Mouse (Mus musculus) gastrocnemius, adult 2 months (tissue): ENCODE results near the gene Bpifa1. TPM values are rescaled to one million over a fixed set of nuclear protein-coding genes. Genes with fewer than 3 reads are reported as not detected.
A peak's percentile ranks its signal among the peaks of the same experiment; 100 is the strongest.

ENCODE experiments used
- DNase-seq: peaks from one replicate; pipeline ENCODE4 v3.0.0; 2022
- H3K27ac ChIP-seq: fragments of 200-600 bp; 2 replicates; pipeline ENCODE4 v1.8.1; 2022; ENCODE audit warnings: mild to moderate bottlenecking
- H3K4me3 ChIP-seq: fragments of 200-600 bp; 2 replicates; pipeline ENCODE4 v1.8.1; 2022; ENCODE audit warnings: mild to moderate bottlenecking, moderate library complexity
- CTCF ChIP-seq: fragments of 200-600 bp; IDR thresholded peaks from 2 replicates; pipeline ENCODE4 v1.8.1; 2022; ENCODE audit warnings: antibody characterized with exemption, mild to moderate bottlenecking, moderate library complexity
- intact Hi-C: fragments of 180-260 bp; cut with DNase I; formaldehyde crosslinking; loops from one replicate; pipeline ENCODE4 v1.15.1; 2025
- total RNA-seq, 2 experiments: library from RNA; stranded (reverse); gene quantifications; 2 replicates each; pipeline ENCODE4 v1.2.3; 2021

Bpifa1 gene
- total RNA-seq, 2 experiments from 2014 or later: not detected

DNA sequence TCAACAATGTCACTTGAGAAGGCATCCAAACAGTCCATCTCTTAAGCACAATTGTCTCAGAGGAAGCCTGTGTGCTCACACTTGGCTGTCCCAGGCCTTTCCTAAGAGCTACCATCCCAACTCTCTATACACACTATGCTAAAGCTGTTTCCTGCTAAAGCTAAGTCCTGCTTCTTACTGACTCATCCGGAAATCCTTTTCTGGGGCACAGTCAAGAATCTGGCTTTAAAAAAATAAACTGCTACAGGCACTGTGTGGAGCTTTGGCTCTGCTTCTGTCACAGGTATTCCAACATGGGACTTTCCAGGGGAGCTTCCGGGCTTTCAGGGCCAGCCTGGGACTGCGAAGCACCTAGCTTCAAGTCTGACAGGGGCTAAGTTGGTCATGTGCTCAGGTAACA is 43.1 kb downstream of the Bpifa1 start:
- no peak for DNase-seq
- no peak overlapping the region for H3K27ac ChIP-seq
- intact Hi-C loops: no loop called here
- no peak overlapping the region for H3K4me3 ChIP-seq
- no peak for TF ChIP-seq CTCF

DNA sequence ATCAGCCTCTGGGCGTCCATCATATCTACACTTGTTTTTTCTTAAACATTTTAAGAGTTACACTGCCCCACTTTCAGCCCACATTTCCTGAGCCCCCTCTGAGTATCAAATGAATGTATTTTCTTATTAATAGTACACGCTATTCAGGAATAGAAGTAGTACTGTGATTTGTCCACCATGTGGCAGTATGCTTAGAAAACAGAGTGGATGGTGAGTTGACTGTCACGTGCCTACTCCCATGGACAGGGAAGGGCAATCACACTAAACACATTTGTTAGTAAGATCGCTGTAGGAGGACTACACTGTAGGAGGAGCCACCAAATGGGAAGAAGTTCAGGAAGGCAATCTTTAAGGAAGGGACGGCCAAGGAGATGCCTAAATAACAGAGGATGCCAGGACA is 44.8 kb downstream of the Bpifa1 start:
- no peak; the same call in 1 of the 2 replicates for TF ChIP-seq CTCF
- DNase-seq: no peak
- Histone ChIP-seq H3K4me3 (no peak overlapping the region), H3K27ac (no peak overlapping the region)
- intact Hi-C loops: no loop called here

DNA sequence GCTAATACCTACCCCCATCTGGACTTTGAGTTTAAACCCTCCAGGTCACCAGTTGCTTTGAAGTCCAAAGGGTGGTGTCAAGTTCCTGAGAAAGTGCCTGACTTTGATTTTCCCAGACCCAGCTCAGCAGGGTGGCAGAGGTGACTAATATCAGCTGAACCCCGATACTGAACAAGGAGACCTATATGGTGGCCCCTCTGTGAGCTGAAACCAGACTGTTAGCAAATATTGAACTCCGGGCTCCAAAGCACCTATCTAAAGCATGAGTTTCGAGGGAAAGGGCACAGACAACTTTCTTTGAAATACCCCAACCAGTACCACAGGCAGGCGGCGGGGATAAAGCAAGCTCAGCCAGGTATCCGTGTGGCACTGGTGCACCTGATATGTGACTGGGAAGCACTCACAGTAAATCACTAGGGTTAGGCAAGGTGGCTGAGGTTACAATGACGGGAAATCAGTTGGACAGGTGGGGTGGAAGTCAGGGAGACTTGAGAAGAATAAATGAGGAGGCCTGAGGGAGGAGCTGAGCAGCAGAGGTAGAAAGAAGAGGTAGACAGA is 47.3 kb downstream of the Bpifa1 start:
- no peak for DNase-seq
- TF ChIP-seq CTCF: no peak
- Histone ChIP-seq H3K27ac (no peak overlapping the region), H3K4me3 (no peak overlapping the region)
- intact Hi-C loops: no loop called here

DNA sequence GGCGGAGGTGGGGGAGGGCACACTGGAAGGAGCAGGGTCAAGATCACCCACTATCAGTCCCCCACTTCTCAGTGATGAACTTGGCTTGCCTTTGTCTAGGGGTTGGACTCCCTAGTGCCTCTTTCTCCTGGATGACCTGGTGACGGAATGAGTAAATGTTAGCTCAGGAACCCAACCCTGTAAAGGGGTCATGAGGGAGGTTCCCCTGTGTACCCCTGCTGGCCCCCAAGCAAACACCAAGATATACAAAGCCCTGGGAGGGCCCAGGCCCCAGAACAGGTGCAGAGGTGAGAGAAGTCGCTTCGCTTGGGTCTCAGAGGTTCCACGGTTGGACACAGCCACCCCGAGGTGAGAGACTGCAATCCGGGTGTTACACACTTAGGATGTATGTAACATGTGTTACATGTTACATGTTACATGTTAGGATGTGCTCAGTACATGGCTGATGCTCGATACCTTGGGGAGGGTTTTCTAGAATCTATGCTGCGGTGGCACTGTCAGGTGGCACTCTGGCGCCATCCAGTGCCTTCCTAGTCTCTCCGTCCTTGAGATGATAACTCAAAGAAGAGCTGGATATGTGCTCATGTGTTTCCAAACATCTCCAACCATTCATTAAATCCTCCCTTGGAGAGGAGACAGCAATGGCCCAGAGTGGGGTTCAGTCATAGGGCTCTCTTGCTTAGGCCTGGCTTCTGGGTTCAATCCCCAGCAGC is 48.0 kb downstream of the Bpifa1 start, which contains the start of gene Bpifb1:
TSS of gene Bpifb1 (plus strand) at position 273 of the 713 bp plus-strand sequence.
- DNase-seq: no peak
- no peak within 1 kb of the TSS for H3K27ac ChIP-seq
- no peak within 1 kb of the TSS for H3K4me3 ChIP-seq
- intact Hi-C loops: no loop called here
- TF ChIP-seq CTCF: peak; percentile 39; the same call in 1 of the 2 replicates

DNA sequence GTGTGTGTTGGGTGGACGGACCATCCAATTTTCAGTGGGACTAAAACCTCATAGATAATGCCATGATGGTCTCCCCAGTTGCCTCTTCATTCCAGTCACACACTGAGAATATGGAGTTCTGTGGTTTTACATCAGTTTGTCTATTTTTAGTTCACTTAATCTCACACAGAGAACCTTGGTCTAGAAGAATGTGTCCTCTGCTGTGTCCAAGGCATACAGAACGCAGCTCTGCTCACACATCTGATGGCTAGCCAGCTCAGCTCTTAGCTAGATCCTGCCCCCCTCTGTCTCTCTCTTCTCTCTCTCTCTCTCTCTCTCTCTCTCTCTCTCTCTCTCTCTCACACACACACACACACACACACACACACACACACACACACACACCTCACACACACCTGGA is 49.5 kb downstream of the Bpifa1 start:
- no peak for TF ChIP-seq CTCF
- intact Hi-C loops: no loop called here
- Histone ChIP-seq H3K4me3 (no peak overlapping the region), H3K27ac (no peak overlapping the region)
- no peak for DNase-seq

DNA sequence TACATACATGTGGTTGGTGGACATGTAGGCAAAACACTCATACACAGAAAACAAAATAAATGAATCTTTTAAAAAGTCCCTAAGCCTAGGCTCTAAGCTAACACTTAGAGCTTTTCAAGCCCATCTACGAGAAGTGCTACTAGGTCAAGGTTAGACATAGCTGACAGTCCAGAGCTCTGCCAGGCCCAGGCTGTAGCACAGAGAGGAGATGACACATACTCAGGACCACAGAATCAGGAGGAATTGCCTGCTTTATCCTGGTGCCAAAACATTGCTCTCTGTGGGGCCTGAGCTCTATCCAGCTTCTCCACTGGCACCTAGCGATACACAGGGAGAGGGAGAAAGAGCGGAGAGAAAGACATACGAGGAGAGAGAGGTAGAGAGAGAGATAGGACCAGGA is 50.4 kb downstream of the Bpifa1 start:
- TF ChIP-seq CTCF: no peak
- Histone ChIP-seq H3K4me3 (no peak overlapping the region), H3K27ac (no peak overlapping the region)
- intact Hi-C loops: no loop called here
- DNase-seq: no peak

DNA sequence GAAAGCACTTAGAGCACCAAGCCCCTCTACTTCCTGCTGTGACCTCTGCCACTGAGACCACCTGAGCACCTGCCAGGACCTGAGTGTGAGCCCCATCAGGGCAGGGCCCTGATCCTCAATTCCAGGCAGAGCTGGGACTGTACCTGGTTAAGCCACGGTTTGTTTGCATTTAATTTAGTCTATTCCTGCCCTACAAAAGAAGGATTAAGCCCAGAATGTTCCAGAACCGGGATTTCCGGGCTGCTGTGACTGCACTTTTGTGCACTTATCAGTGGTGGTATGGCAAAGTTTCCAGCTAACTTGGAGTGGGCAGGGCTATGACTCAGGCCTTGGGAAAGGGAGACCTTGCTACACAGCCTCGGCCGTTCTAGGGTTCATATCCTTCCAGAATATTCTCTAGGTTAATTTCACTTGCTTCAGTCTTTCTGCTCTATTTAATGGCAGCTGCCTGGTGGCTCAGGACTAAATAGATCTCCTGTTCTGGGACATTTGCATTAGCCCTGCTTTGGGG is 51.4 kb downstream of the Bpifa1 start:
- TF ChIP-seq CTCF: no peak
- no peak overlapping the region for H3K4me3 ChIP-seq
- DNase-seq: no peak
- intact Hi-C loops: no loop called here
- no peak overlapping the region for H3K27ac ChIP-seq

DNA sequence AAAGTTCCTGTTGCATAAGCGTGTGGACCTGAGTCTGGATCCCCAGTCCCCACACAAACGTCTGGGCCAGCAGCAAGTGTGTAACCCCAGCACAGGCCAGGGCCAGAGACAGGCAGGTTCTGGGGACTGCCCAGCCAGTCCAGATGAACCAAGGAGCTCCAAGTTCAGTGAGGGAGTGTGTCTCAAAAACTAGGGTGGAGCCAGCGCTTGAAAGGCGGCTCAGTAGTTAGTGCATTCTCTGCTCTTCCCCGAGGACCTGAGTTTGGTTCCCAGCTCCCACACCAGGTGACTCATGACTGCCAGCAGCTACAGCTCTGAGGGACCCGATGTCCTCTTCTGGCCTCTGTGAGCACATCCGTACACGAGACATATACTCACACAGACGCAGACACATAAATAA is 54.4 kb downstream of the Bpifa1 start:
- DNase-seq: no peak
- TF ChIP-seq CTCF: no peak
- H3K4me3 ChIP-seq: no peak overlapping the region
- H3K27ac ChIP-seq: no peak overlapping the region
- intact Hi-C loops: no loop called here

Other genes starting within 250 kb of the Bpifa1 start
- gene Bpifb6, start 242.5 kb upstream of the Bpifa1 start, total RNA-seq: not detected
- gene Bpifb3, start 224.7 kb upstream of the Bpifa1 start, total RNA-seq: not detected
- not detected for gene Bpifb4, start 204.7 kb upstream of the Bpifa1 start, total RNA-seq
- not detected for gene Bpifa6, start 167.9 kb upstream of the Bpifa1 start, total RNA-seq
- gene Bpifa2, start 134.6 kb upstream of the Bpifa1 start, total RNA-seq: not detected
- not detected for gene Bpifa3, start 12.5 kb upstream of the Bpifa1 start, total RNA-seq
- gene Bpifa5, start 19.7 kb downstream of the Bpifa1 start, total RNA-seq: not detected
- gene Bpifb1, start 47.9 kb downstream of the Bpifa1 start, total RNA-seq: not detected
- gene Bpifb5, start 80.9 kb downstream of the Bpifa1 start, total RNA-seq: not detected
- not detected for gene Bpifb9a, start 115.0 kb downstream of the Bpifa1 start, total RNA-seq
- gene Bpifb9b, start 164.3 kb downstream of the Bpifa1 start, total RNA-seq: not detected
- 10 to 100 TPM; 14.5 to 15.3 TPM for gene Cdk5rap1, start 230.1 kb downstream of the Bpifa1 start, total RNA-seq